Mouse (Mus musculus) hindbrain, embryonic 10.5 days (tissue): Measurements from ENCODE around the gene Cd52. TPM values are rescaled to one million over a fixed set of nuclear protein-coding genes. Genes with fewer than 3 reads are reported as not detected.
A peak's percentile ranks its signal among the peaks of the same experiment; 100 is the strongest.

Experiments used
- DNase-seq: peaks from one replicate; pipeline ENCODE4 v3.0.0-alpha.2; 2017; ENCODE audit warnings: low spot score
- H3K27ac ChIP-seq: fragments of 300-500 bp; sonication (generic); 2 replicates; pipeline ENCODE4 v1.5.1; 2016; ENCODE audit warnings: mild to moderate bottlenecking, moderate library complexity
- H3K27me3 ChIP-seq: fragments of 300-500 bp; sonication (generic); 2 replicates; pipeline ENCODE4 v1.6.1; 2016; ENCODE audit warnings: mild to moderate bottlenecking; ENCODE audit not compliant: poor library complexity, insufficient read depth, severe bottlenecking
- H3K36me3 ChIP-seq: fragments of 300-500 bp; sonication (generic); 2 replicates; pipeline ENCODE4 v1.6.1; 2016; ENCODE audit warnings: mild to moderate bottlenecking, moderate library complexity
- H3K4me1 ChIP-seq: fragments of 300-500 bp; sonication (generic); replicated peaks from 2 replicates; pipeline ENCODE4 v1.6.1; 2016; ENCODE audit warnings: mild to moderate bottlenecking
- H3K4me3 ChIP-seq: fragments of 300-500 bp; sonication (generic); 2 replicates; pipeline ENCODE4 v1.5.1; 2016; ENCODE audit warnings: mild to moderate bottlenecking, moderate library complexity
- H3K9me3 ChIP-seq: fragments of 300-500 bp; sonication (generic); 2 replicates; pipeline ENCODE4 v1.6.1; 2016; ENCODE audit warnings: mild to moderate bottlenecking, moderate library complexity
- WGBS: fragments of 180-500 bp; shearing (Covaris S2); methylation state at CpG from one replicate; pipeline ENCODE4 v1.1.7; 2016; 5-methylcytosine and 5-hydroxymethylcytosine counted together
- polyA plus RNA-seq: library from polyadenylated mRNA; unstranded; fragments of >200 nt; fragmentation: Nextera tagmentation; extraction: Ambion mirVana; gene quantifications from 2 replicates; pipeline ENCODE4 v1.2.1, GENCODE M21; 2016

Cd52 gene
- polyA plus RNA-seq, 1 experiment from 2014 or later: 5.5 TPM

GRCm38 (mm10) chr4:134078694-134079093 lies 16.2 kb downstream of the Cd52 start:
- 24% methylated on average over 3 of the region's 3 CpGs for WGBS
- Histone ChIP-seq H3K4me3 (no peak overlapping the region), H3K27ac (no peak overlapping the region), H3K4me1 (peaks cover 26% of the 10 kb centered on the region), H3K9me3 (no peaks in the 10 kb centered on the region), H3K27me3 (peaks cover 32% of the 10 kb centered on the region), H3K36me3 (no peaks in the 10 kb centered on the region)
- DNase-seq: peak; percentile 68

GRCm38 (mm10) chr4:134068793-134069580 lies 25.9 kb downstream of the Cd52 start:
- H3K27ac ChIP-seq: no peak overlapping the region
- peaks cover 29% of the 10 kb centered on the region for H3K27me3 ChIP-seq
- no peaks in the 10 kb centered on the region for H3K36me3 ChIP-seq
- no peak for DNase-seq
- no peaks in the 10 kb centered on the region for H3K9me3 ChIP-seq
- H3K4me1 ChIP-seq: peaks cover 8% of the 10 kb centered on the region
- 94% methylated on average over 4 of the region's 4 CpGs for WGBS
- H3K4me3 ChIP-seq: no peak overlapping the region

- no peaks in the 10 kb centered on the region for H3K9me3 ChIP-seq
- H3K4me1 ChIP-seq: peaks cover 8% of the 10 kb centered on the region
- no peak overlapping the region for H3K4me3 ChIP-seq
- no peak overlapping the region for H3K27ac ChIP-seq
- DNase-seq: no peak
- H3K27me3 ChIP-seq: peaks cover 33% of the 10 kb centered on the region
- 82% methylated on average over 7 of the region's 7 CpGs for WGBS
- no peaks in the 10 kb centered on the region for H3K36me3 ChIP-seq
Measured at GRCm38 (mm10) chr4:134067833-134068544, 26.9 kb downstream of the Cd52 start.

- Histone ChIP-seq H3K4me1 (peaks cover 8% of the 10 kb centered on the region), H3K4me3 (no peak overlapping the region), H3K9me3 (no peaks in the 10 kb centered on the region), H3K36me3 (no peaks in the 10 kb centered on the region), H3K27me3 (peaks cover 35% of the 10 kb centered on the region), H3K27ac (no peak overlapping the region)
- WGBS: 92% methylated on average over 8 of the region's 8 CpGs
- no peak for DNase-seq
Measured at GRCm38 (mm10) chr4:134067383-134067782, 27.5 kb downstream of the Cd52 start.

GRCm38 (mm10) chr4:134065431-134066004 lies 29.4 kb downstream of the Cd52 start:
- Histone ChIP-seq H3K4me1 (peaks cover 21% of the 10 kb centered on the region), H3K4me3 (0 out of 2 replicates have a peak overlapping the region, but pooled peaks have one; percentile 2), H3K36me3 (no peaks in the 10 kb centered on the region), H3K9me3 (no peaks in the 10 kb centered on the region), H3K27me3 (peaks cover 53% of the 10 kb centered on the region), H3K27ac (peak overlapping the region; percentile 40; the same call in 1 of the 2 replicates)
- DNase-seq: no peak
- WGBS: 24% methylated on average over 23 of the region's 23 CpGs

- peaks cover 70% of the 10 kb centered on the region for H3K27me3 ChIP-seq
- no peaks in the 10 kb centered on the region for H3K9me3 ChIP-seq
- H3K36me3 ChIP-seq: no peaks in the 10 kb centered on the region
- 78% methylated on average over 8 of the region's 8 CpGs for WGBS
- no peak overlapping the region for H3K27ac ChIP-seq
- DNase-seq: no peak
- H3K4me1 ChIP-seq: peaks cover 33% of the 10 kb centered on the region
- no peak overlapping the region for H3K4me3 ChIP-seq
Measured at GRCm38 (mm10) chr4:134062561-134062960, 32.3 kb downstream of the Cd52 start.

- DNase-seq: no peak
- 54% methylated on average over 8 of the region's 8 CpGs for WGBS
- peaks cover 66% of the 10 kb centered on the region for H3K27me3 ChIP-seq
- no peaks in the 10 kb centered on the region for H3K9me3 ChIP-seq
- H3K36me3 ChIP-seq: no peaks in the 10 kb centered on the region
- H3K27ac ChIP-seq: no peak overlapping the region
- no peak overlapping the region for H3K4me3 ChIP-seq
- peaks cover 33% of the 10 kb centered on the region for H3K4me1 ChIP-seq
Measured at GRCm38 (mm10) chr4:134061944-134062446, 32.9 kb downstream of the Cd52 start.

- H3K9me3 ChIP-seq: no peaks in the 10 kb centered on the region
- H3K36me3 ChIP-seq: no peaks in the 10 kb centered on the region
- H3K4me3 ChIP-seq: no peak overlapping the region
- DNase-seq: no peak
- peaks cover 33% of the 10 kb centered on the region for H3K4me1 ChIP-seq
- peaks cover 59% of the 10 kb centered on the region for H3K27me3 ChIP-seq
- no peak overlapping the region for H3K27ac ChIP-seq
- WGBS: 61% methylated on average over 18 of the region's 18 CpGs
Measured at GRCm38 (mm10) chr4:134061166-134061830, 33.6 kb downstream of the Cd52 start.

GRCm38 (mm10) chr4:134060135-134060865 lies 34.6 kb downstream of the Cd52 start, which contains the start of gene Crybg2:
Gene Crybg2 (plus strand): TSS chr4:134060815.
- no peaks in the 10 kb centered on the region for H3K36me3 ChIP-seq
- H3K4me1 ChIP-seq: peaks cover 28% of the 10 kb centered on the region
- no peak for DNase-seq

GRCm38 (mm10) chr4:134058908-134059307 lies 36.0 kb downstream of the Cd52 start:
- Histone ChIP-seq H3K9me3 (no peaks in the 10 kb centered on the region), H3K36me3 (no peaks in the 10 kb centered on the region), H3K27ac (no peak overlapping the region), H3K4me3 (no peak overlapping the region), H3K4me1 (peaks cover 25% of the 10 kb centered on the region), H3K27me3 (peaks cover 40% of the 10 kb centered on the region)
- no peak for DNase-seq
- WGBS: 82% methylated on average over 6 of the region's 6 CpGs

More at GRCm38 (mm10) chr4:134060135-134060865, 34.6 kb downstream of the Cd52 start, which contains the start of gene Crybg2:
- H3K27ac ChIP-seq: no peak within 1 kb of the TSS
- no peak within 1 kb of the TSS for H3K4me3 ChIP-seq
- H3K27me3 ChIP-seq: peaks cover 49% of the 10 kb centered on the region
- WGBS: 39% methylated on average over 28 of the region's 28 CpGs
- H3K9me3 ChIP-seq: no peaks in the 10 kb centered on the region

- 30% methylated on average over 14 of the region's 14 CpGs for WGBS
- peak overlapping the region; percentile 56; the same call in 1 of the 2 replicates for H3K27ac ChIP-seq
- H3K36me3 ChIP-seq: no peaks in the 10 kb centered on the region
- no peak for DNase-seq
- peak overlapping the region; percentile 22 for H3K4me3 ChIP-seq
- H3K9me3 ChIP-seq: no peaks in the 10 kb centered on the region
- peaks cover 37% of the 10 kb centered on the region for H3K27me3 ChIP-seq
- H3K4me1 ChIP-seq: peaks cover 25% of the 10 kb centered on the region
Measured at GRCm38 (mm10) chr4:134058166-134058715, 36.6 kb downstream of the Cd52 start.
